8 mouse cellular contexts compared by ENCODE assay signal in genomic region chr3:145648097-145648931, GRCm38 (mm10). TPM values are rescaled to one million over a fixed set of nuclear protein-coding genes. Genes with fewer than 3 reads are reported as not detected.
DNase-seq lines count a peak whose midpoint lies in the region; ATAC-seq and TF ChIP-seq lines count a peak whose summit lies in the region.

No protein-coding gene starts in this region.

- H3K4me2 ChIP-seq in heart, embryonic 11.5 days = peak overlapping the region; percentile 80
- H3K4me2 ChIP-seq in midbrain, embryonic 14.5 days (ENCODE audit: low read length) = peak overlapping the region; percentile 89

- H3K27ac ChIP-seq in ES-Bruce4 (ENCODE audit: insufficient read depth, low read length) = no peak overlapping the region
- H3K27ac ChIP-seq in heart, embryonic 11.5 days (ENCODE audit: low read depth, low read length) = peak overlapping the region; percentile 95
- H3K27ac ChIP-seq in midbrain, embryonic 14.5 days (replicated peaks; ENCODE audit: low read depth, low read length) = no peak overlapping the region

- DNase-seq in adipocyte (ENCODE audit: low spot score) = peak; percentile 77
- peak; percentile 46 to 66 for DNase-seq in kidney, postnatal 4 days
- peak; percentile 66 for DNase-seq in midbrain, embryonic 14.5 days
- DNase-seq in spleen, adult 12 weeks (ENCODE audit: low spot score) = no peak
- DNase-seq in ovary, postnatal 14 days (ENCODE audit: low spot score) = no peak
- DNase-seq in left cerebral cortex, adult 11 months (ENCODE audit: low spot score) = no peak

- no peak for ATAC-seq in heart, embryonic 11.5 days (replicated peaks; ENCODE audit: insufficient number of reproducible peaks, low FRiP score, low TSS enrichment)
- no peak for ATAC-seq in midbrain, embryonic 14.5 days (ENCODE audit: low FRiP score, low TSS enrichment)

- no peaks in the 10 kb centered on the region for H3K9me3 ChIP-seq in ES-Bruce4 (replicated peaks; ENCODE audit: control insufficient read depth, insufficient read depth, low read length, poor library complexity, severe bottlenecking)
- H3K9me3 ChIP-seq in heart, embryonic 11.5 days (replicated peaks; ENCODE audit: control insufficient read depth, low read length) = no peaks in the 10 kb centered on the region
- no peaks in the 10 kb centered on the region for H3K9me3 ChIP-seq in midbrain, embryonic 14.5 days (ENCODE audit: control insufficient read depth, low read length)

- TF ChIP-seq EP300 in ES-Bruce4 (IDR thresholded peaks at IDR 0.05; ENCODE audit: insufficient read depth, low read depth, low read length) = no peak

- no peaks in the 10 kb centered on the region for H3K27me3 ChIP-seq in ES-Bruce4 (ENCODE audit: control insufficient read depth, insufficient read depth, low read length, poor library complexity, severe bottlenecking)
- H3K27me3 ChIP-seq in heart, embryonic 11.5 days (ENCODE audit: control insufficient read depth, insufficient read depth, low read length) = no peaks in the 10 kb centered on the region
- peaks cover 28% of the 10 kb centered on the region for H3K27me3 ChIP-seq in midbrain, embryonic 14.5 days (ENCODE audit: control insufficient read depth, insufficient read depth, low read length)

- no peak for TF ChIP-seq POLR2A in ES-Bruce4 (IDR thresholded peaks at IDR 0.05; ENCODE audit: insufficient read depth, low read length)

- peak overlapping the region; percentile 94 for H3K9ac ChIP-seq in ES-Bruce4 (ENCODE audit: low read depth, poor library complexity, severe bottlenecking)
- H3K9ac ChIP-seq in heart, embryonic 11.5 days (ENCODE audit: low read depth, low read length) = peak overlapping the region; percentile 97
- no peak overlapping the region for H3K9ac ChIP-seq in midbrain, embryonic 14.5 days (replicated peaks; ENCODE audit: low read length)

- WGBS in heart, embryonic 11.5 days (ENCODE audit: insufficient replicate concordance) = 18% methylated on average over 26 of the region's 26 CpGs
- WGBS in midbrain, embryonic 14.5 days = 18% methylated on average over 26 of the region's 26 CpGs

- TF ChIP-seq CTCF in ES-Bruce4 (IDR thresholded peaks at IDR 0.05; ENCODE audit: low read depth, low read length) = no peak

- H3K36me3 ChIP-seq in ES-Bruce4 (ENCODE audit: control insufficient read depth, insufficient read depth, low read length, poor library complexity, severe bottlenecking) = peaks cover 10% of the 10 kb centered on the region
- H3K36me3 ChIP-seq in heart, embryonic 11.5 days (ENCODE audit: control insufficient read depth, insufficient read depth, low read length) = 0 out of 2 replicates have a peak, but pooled peaks cover 5% of the 10 kb centered on the region
- H3K36me3 ChIP-seq in midbrain, embryonic 14.5 days (ENCODE audit: control insufficient read depth, insufficient read depth, low read length) = no peaks in the 10 kb centered on the region

- peak overlapping the region; percentile 86 for H3K4me3 ChIP-seq in ES-Bruce4 (ENCODE audit: low read depth, low read length)
- peak overlapping the region; percentile 89 for H3K4me3 ChIP-seq in heart, embryonic 11.5 days (ENCODE audit: low read depth, low read length)
- peak overlapping the region; percentile 46 for H3K4me3 ChIP-seq in midbrain, embryonic 14.5 days (replicated peaks; ENCODE audit: low read depth, low read length)

- H3K4me1 ChIP-seq in ES-Bruce4 (ENCODE audit: control insufficient read depth, insufficient read depth, low read length) = peaks cover 4% of the 10 kb centered on the region
- peaks cover 35% of the 10 kb centered on the region for H3K4me1 ChIP-seq in heart, embryonic 11.5 days (ENCODE audit: control insufficient read depth, insufficient read depth, low read length)
- peaks cover 35% of the 10 kb centered on the region for H3K4me1 ChIP-seq in midbrain, embryonic 14.5 days (ENCODE audit: control insufficient read depth, insufficient read depth, low read length)

RNA-seq across cellular contexts. Expression of gene Ccn1, which starts 1.5 kb away (rescaled TPM):
- polyA plus RNA-seq in ES-Bruce4 (2011; ENCODE audit: insufficient read depth, insufficient read length, low read depth, missing spikeins) = 204 and 217 TPM in 2 replicates
- 55.6 and 61.9 TPM in 2 replicates for polyA plus RNA-seq in heart, embryonic 11.5 days (2014; fragmentation: Nextera tagmentation; extraction: Ambion mirVana)
- polyA plus RNA-seq in midbrain, embryonic 14.5 days (2014; fragmentation: Nextera tagmentation; extraction: Ambion mirVana) = 3.9 and 5.6 TPM in 2 replicates

Comparison
In these comparisons a context has a peak if more than half of its experiments do, and no peak if none do; other contexts are left out.
1. DNase-seq: peak in adipocyte (single experiment), kidney, postnatal 4 days (2 of 2) and midbrain, embryonic 14.5 days (single experiment); none in spleen, adult 12 weeks (single experiment), ovary, postnatal 14 days (single experiment) and left cerebral cortex, adult 11 months (single experiment).
2. Peak in every context shown above with its lines, with median percentiles within 50 percentile points of each other: H3K4me3 ChIP-seq.